ENCODE assay signal across 8 mouse cellular contexts in the genomic region with DNA sequence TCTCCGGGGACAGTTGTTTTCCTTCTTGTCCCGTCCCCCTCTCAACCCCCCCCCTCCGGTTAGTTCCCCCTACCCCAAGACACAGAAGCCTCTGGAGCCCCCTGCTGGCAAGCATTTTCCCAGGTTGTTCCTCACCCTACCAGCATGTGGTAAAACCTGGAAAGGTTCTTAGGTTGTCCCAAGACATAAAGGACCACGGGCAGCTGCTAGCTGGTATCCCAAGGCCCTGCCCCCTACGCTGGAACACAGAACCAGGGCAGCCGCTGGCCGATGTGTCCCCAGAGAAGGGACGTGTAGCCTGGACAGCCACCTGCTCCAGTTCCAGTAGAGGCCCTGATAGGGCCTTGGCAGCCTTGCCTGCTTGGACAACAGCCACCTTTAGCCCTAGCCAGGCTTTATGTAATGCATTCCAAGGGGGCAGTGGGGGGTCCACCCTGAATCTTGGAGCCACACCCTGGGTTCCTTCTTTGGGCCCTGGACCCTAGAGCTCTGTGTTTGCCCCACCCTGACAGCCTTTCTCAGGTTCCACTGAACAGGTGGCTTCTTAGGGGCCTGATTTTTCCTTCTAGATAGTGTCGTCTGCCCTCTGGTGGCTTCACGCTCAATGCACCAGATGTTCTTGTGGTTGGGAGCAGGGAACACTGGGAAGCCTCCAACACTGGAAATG. TPM values are rescaled to one million over a fixed set of nuclear protein-coding genes. Genes with fewer than 3 reads are reported as not detected.
DNase-seq lines count a peak whose midpoint lies in the region; ATAC-seq and TF ChIP-seq lines count a peak whose summit lies in the region.

No protein-coding gene starts in this region.

- peaks cover 36% of the 10 kb centered on the region for H3K36me3 ChIP-seq in forebrain, postnatal 0 days (ENCODE audit: insufficient read depth)
- H3K36me3 ChIP-seq in hindbrain, embryonic 13.5 days = peaks cover 40% of the 10 kb centered on the region
- H3K36me3 ChIP-seq in midbrain, postnatal 0 days (ENCODE audit: insufficient read depth, low read length) = peaks cover 32% of the 10 kb centered on the region

- peaks cover 15% of the 10 kb centered on the region; the same call in 1 of the 2 replicates for H3K4me1 ChIP-seq in forebrain, postnatal 0 days (ENCODE audit: insufficient read depth)
- peaks cover 26% of the 10 kb centered on the region for H3K4me1 ChIP-seq in hindbrain, embryonic 13.5 days (replicated peaks)
- peaks cover 14% of the 10 kb centered on the region for H3K4me1 ChIP-seq in midbrain, postnatal 0 days (ENCODE audit: insufficient read depth, low read length)

- no peaks in the 10 kb centered on the region for H3K9me3 ChIP-seq in forebrain, postnatal 0 days (ENCODE audit: low read length)
- no peaks in the 10 kb centered on the region for H3K9me3 ChIP-seq in hindbrain, embryonic 13.5 days
- H3K9me3 ChIP-seq in midbrain, postnatal 0 days (ENCODE audit: low read length) = no peaks in the 10 kb centered on the region

- H3K27me3 ChIP-seq in forebrain, postnatal 0 days (ENCODE audit: insufficient read depth, low read length) = no peaks in the 10 kb centered on the region
- no peaks in the 10 kb centered on the region for H3K27me3 ChIP-seq in hindbrain, embryonic 13.5 days
- no peaks in the 10 kb centered on the region for H3K27me3 ChIP-seq in midbrain, postnatal 0 days (ENCODE audit: insufficient read depth, low read length)

- H3K9ac ChIP-seq in forebrain, postnatal 0 days = peak overlapping the region; percentile 82
- H3K9ac ChIP-seq in hindbrain, embryonic 13.5 days = peak overlapping the region; percentile 90
- H3K9ac ChIP-seq in midbrain, postnatal 0 days (replicated peaks; ENCODE audit: low read length, poor library complexity, severe bottlenecking) = peak overlapping the region; percentile 81

- no peak for ATAC-seq in forebrain, postnatal 0 days
- no peak for ATAC-seq in hindbrain, embryonic 13.5 days (ENCODE audit: low FRiP score)
- no peak for ATAC-seq in midbrain, postnatal 0 days (ENCODE audit: low FRiP score)

- peak overlapping the region; percentile 81 for H3K27ac ChIP-seq in forebrain, postnatal 0 days (ENCODE audit: low read depth, low read length)
- H3K27ac ChIP-seq in hindbrain, embryonic 13.5 days = peak overlapping the region; percentile 73; the same call in 1 of the 2 replicates
- H3K27ac ChIP-seq in midbrain, postnatal 0 days (ENCODE audit: low read depth, low read length) = peak overlapping the region; percentile 86

- peak overlapping the region; percentile 90 for H3K4me2 ChIP-seq in forebrain, postnatal 0 days (ENCODE audit: low read depth)
- peak overlapping the region; percentile 97 for H3K4me2 ChIP-seq in hindbrain, embryonic 13.5 days
- peak overlapping the region; percentile 93 for H3K4me2 ChIP-seq in midbrain, postnatal 0 days (ENCODE audit: low read depth, low read length, poor library complexity, severe bottlenecking)

- DNase-seq in urinary bladder, postnatal 14 days (ENCODE audit: low spot score) = peak; percentile 67
- no peak for DNase-seq in urinary bladder, postnatal 10 days (ENCODE audit: low spot score)
- peak; percentile 81 for DNase-seq in cerebellum, adult 9-10 months
- peak; percentile 50 for DNase-seq in forebrain, postnatal 0 days
- peak; percentile 77 for DNase-seq in liver
- DNase-seq in midbrain, postnatal 0 days (ENCODE audit: low spot score) = peak; percentile 68
- no peak for DNase-seq in frontal cortex, postnatal 36 days (ENCODE audit: low spot score in 2 of 2)

- H3K4me3 ChIP-seq in forebrain, postnatal 0 days (ENCODE audit: low read depth, low read length) = peak overlapping the region; percentile 70
- H3K4me3 ChIP-seq in hindbrain, embryonic 13.5 days = peak overlapping the region; percentile 88
- peak overlapping the region; percentile 79 for H3K4me3 ChIP-seq in midbrain, postnatal 0 days (ENCODE audit: low read depth, low read length)

- whole genome bisulfite sequencing in forebrain, postnatal 0 days = 6% methylated on average over 10 of the region's 10 CpGs
- 7% methylated on average over 10 of the region's 10 CpGs for WGBS in hindbrain, embryonic 13.5 days
- 7% methylated on average over 10 of the region's 10 CpGs for WGBS in midbrain, postnatal 0 days

- TF ChIP-seq CTCF in forebrain, postnatal 0 days (IDR thresholded peaks at IDR 0.05; ENCODE audit: low read depth) = peak; percentile 63
- TF ChIP-seq CTCF in midbrain, postnatal 0 days (IDR thresholded peaks at IDR 0.05) = peak; percentile 68

RNA-seq across cellular contexts. Expression of gene Cdc34, which starts 1.1 kb away (rescaled TPM):
- 61.9 and 69.9 TPM in 2 replicates for total RNA-seq in forebrain, postnatal 0 days (2014; rRNA removed)
- polyA plus RNA-seq in forebrain, postnatal 0 days (2015; fragmentation: Nextera tagmentation; extraction: Ambion mirVana) = 67.9 and 76.5 TPM in 2 replicates
- polyA plus RNA-seq in hindbrain, embryonic 13.5 days (2015; fragmentation: Nextera tagmentation; extraction: Ambion mirVana) = 92.7 and 100 TPM in 2 replicates
- total RNA-seq in midbrain, postnatal 0 days (2014; rRNA removed) = 65.8 and 99.4 TPM in 2 replicates
- 72.5 and 75.2 TPM in 2 replicates for polyA plus RNA-seq in midbrain, postnatal 0 days (2015; fragmentation: Nextera tagmentation; extraction: Ambion mirVana)

RNA-seq across cellular contexts. Expression of gene Gzmm, which starts 5.8 kb away (rescaled TPM):
- 2.5 and 3.3 TPM in 2 replicates for total RNA-seq in forebrain, postnatal 0 days (2014; rRNA removed)
- polyA plus RNA-seq in forebrain, postnatal 0 days (2015; fragmentation: Nextera tagmentation; extraction: Ambion mirVana) = 1.1 and 1.3 TPM in 2 replicates
- polyA plus RNA-seq in hindbrain, embryonic 13.5 days (2015; fragmentation: Nextera tagmentation; extraction: Ambion mirVana) = 1.1 and 1.4 TPM in 2 replicates
- total RNA-seq in midbrain, postnatal 0 days (2014; rRNA removed) = 0.66 and 0.85 TPM in 2 replicates
- polyA plus RNA-seq in midbrain, postnatal 0 days (2015; fragmentation: Nextera tagmentation; extraction: Ambion mirVana) = 1.2 and 1.4 TPM in 2 replicates

RNA-seq across cellular contexts. Expression of gene Tpgs1, which starts 13.9 kb away (rescaled TPM):
- 64.2 and 91.5 TPM in 2 replicates for total RNA-seq in forebrain, postnatal 0 days (2014; rRNA removed)
- polyA plus RNA-seq in forebrain, postnatal 0 days (2015; fragmentation: Nextera tagmentation; extraction: Ambion mirVana) = 128 and 148 TPM in 2 replicates
- polyA plus RNA-seq in hindbrain, embryonic 13.5 days (2015; fragmentation: Nextera tagmentation; extraction: Ambion mirVana) = 86.5 and 93.4 TPM in 2 replicates
- total RNA-seq in midbrain, postnatal 0 days (2014; rRNA removed) = 80.9 and 85.9 TPM in 2 replicates
- polyA plus RNA-seq in midbrain, postnatal 0 days (2015; fragmentation: Nextera tagmentation; extraction: Ambion mirVana) = 139 and 146 TPM in 2 replicates

RNA-seq across cellular contexts. Expression of gene Madcam1, which starts 18.7 kb away (rescaled TPM):
- 0.38 and 0.95 TPM in 2 replicates for total RNA-seq in forebrain, postnatal 0 days (2014; rRNA removed)
- polyA plus RNA-seq in forebrain, postnatal 0 days (2015; fragmentation: Nextera tagmentation; extraction: Ambion mirVana) = 0.67 and 0.70 TPM in 2 replicates
- polyA plus RNA-seq in hindbrain, embryonic 13.5 days (2015; fragmentation: Nextera tagmentation; extraction: Ambion mirVana) = 0.87 and 0.88 TPM in 2 replicates
- 1.7 and 1.9 TPM in 2 replicates for total RNA-seq in midbrain, postnatal 0 days (2014; rRNA removed)
- polyA plus RNA-seq in midbrain, postnatal 0 days (2015; fragmentation: Nextera tagmentation; extraction: Ambion mirVana) = 1.3 and 1.6 TPM in 2 replicates

RNA-seq across cellular contexts. Expression of gene Bsg, which starts 21.2 kb away (rescaled TPM):
- 960 and 1,112 TPM in 2 replicates for total RNA-seq in forebrain, postnatal 0 days (2014; rRNA removed)
- polyA plus RNA-seq in forebrain, postnatal 0 days (2015; fragmentation: Nextera tagmentation; extraction: Ambion mirVana) = 1,015 and 1,046 TPM in 2 replicates
- polyA plus RNA-seq in hindbrain, embryonic 13.5 days (2015; fragmentation: Nextera tagmentation; extraction: Ambion mirVana) = 690 and 717 TPM in 2 replicates
- 1,054 and 1,082 TPM in 2 replicates for total RNA-seq in midbrain, postnatal 0 days (2014; rRNA removed)
- 1,042 and 1,135 TPM in 2 replicates for polyA plus RNA-seq in midbrain, postnatal 0 days (2015; fragmentation: Nextera tagmentation; extraction: Ambion mirVana)

Comparison
In these comparisons a context has a peak if more than half of its experiments do, and no peak if none do; other contexts are left out.
1. DNase-seq: peak in urinary bladder, postnatal 14 days (single experiment), cerebellum, adult 9-10 months (single experiment), forebrain, postnatal 0 days (single experiment), liver (single experiment) and midbrain, postnatal 0 days (single experiment); none in urinary bladder, postnatal 10 days (single experiment) and frontal cortex, postnatal 36 days (0 of 2).
2. Peak in every context shown above with its lines, with median percentiles within 50 percentile points of each other: H3K27ac ChIP-seq, H3K4me2 ChIP-seq, H3K4me3 ChIP-seq and H3K9ac ChIP-seq.